Mouse (Mus musculus) urinary bladder, postnatal 4 days (tissue): ENCODE results near the gene Ubash3a.

ENCODE experiments used
- DNase-seq, 2 experiments: peaks; one replicate each; pipeline ENCODE4 v3.0.0; 2021 to 2022; ENCODE audit warnings: low spot score in 2 of 2

Gene Ubash3a

DNA sequence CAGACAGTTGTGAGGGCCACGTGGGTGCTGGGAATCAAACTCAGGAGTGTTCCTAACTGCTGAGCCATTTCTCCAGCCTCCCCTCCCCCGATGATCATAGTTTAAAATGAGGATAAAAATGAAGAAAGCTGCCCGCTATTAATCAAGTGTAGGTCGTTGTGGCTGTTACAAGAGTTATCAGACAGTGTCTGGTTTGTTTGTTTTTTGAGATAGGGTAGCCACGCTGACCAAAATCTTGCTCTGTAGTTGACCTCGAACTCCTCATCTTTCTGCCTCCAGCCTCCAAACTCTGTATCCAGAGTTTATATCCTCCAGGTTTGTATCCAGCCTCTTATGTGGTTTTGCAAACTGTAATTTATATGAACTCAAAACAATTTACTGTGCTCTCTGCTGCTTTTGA, 72.6 kb downstream of the Ubash3a start:
- no peak for DNase-seq

- no peak for DNase-seq
Observed at GRCm38 (mm10) chr17:31281830-31282686, 74.4 kb downstream of the Ubash3a start.

GRCm38 (mm10) chr17:31282687-31283053, 75.0 kb downstream of the Ubash3a start:
- DNase-seq = no peak

DNA sequence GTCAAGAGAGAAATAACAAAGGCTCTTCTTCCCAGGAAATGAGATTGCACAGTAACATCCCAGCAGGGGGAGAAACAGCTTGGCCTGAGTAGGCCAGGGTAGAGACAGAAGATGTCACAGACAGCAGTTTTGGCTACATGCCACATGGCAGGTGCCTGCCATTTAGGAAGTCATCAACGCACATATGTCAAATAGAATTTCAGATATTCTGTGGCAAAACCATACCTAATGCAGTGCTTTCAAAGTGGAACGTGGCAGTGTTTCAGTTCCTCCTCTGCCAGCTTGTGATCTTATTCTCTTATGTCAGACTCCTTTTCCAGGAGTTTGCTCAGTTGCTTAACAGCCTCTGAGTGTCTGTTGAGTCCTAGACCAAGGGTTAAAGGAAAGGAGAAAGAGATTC, 78.2 kb downstream of the Ubash3a start:
- no peak for DNase-seq

GRCm38 (mm10) chr17:31286492-31286891, 78.8 kb downstream of the Ubash3a start, which contains the start of gene Slc37a1:
Slc37a1 (plus strand) TSS chr17:31286792.
- DNase-seq = no peak

GRCm38 (mm10) chr17:31287216-31287615, 79.5 kb downstream of the Ubash3a start:
- no peak for DNase-seq

- DNase-seq = no peak
Observed at GRCm38 (mm10) chr17:31288999-31289726, 81.5 kb downstream of the Ubash3a start.

DNA sequence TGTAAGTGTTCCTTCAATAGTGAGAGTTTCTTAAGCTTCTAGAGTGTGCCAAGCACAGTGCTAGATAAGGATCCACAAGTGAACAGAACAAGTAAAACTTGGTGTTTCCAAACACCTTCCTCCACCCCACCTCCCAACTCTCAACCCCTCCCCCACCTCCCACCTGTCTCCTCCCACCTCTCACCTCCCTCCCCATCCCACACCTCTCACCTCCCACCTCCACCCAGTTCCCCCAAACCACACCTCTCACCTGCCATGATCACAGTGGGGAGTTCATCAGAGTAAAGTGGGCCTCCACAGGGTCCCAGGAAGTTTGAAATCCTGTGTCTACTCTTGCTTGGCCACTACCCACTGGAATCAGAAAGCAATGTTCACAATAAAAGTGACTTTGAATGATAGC, 82.6 kb downstream of the Ubash3a start:
- no peak for DNase-seq

GRCm38 (mm10) chr17:31290859-31291258, 83.2 kb downstream of the Ubash3a start:
- DNase-seq = no peak

GRCm38 (mm10) chr17:31294363-31295214, 86.9 kb downstream of the Ubash3a start:
- DNase-seq = no peak

DNA sequence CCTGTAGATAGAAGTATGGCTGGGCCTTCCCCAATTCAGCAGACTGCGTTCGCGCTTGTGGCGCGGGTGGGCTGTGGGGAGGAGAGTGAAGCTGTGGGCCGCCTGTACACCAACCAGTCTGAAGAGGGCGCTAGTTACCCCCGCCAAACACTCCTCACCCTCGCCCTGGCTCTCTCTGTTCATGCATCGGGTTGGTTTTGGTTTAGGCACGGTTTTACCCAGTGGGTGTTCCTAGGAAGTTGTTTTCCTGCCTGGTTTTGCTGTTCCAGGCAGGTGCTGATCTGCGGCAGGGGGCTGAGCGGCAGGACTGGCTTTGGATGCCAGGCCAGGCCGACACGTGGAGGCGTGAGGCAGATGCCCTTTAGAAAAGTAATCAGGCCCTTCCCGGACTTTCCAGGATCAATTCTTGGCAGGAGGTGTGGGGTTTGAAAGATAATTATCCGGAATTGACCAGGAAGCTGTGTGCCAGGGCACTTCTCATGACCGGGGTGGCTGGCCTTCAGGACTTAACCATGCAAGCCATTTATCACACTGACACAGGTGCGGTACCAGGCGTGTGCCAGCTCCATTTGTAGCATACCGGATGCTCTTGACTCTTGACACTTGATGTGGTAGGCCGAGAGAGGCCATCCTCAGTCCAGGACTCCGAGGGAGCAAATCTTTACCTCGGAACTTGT, 87.7 kb downstream of the Ubash3a start:
- DNase-seq = no peak

- peak; percentile 79 to 81 for DNase-seq
Observed at GRCm38 (mm10) chr17:31295892-31296781, 88.5 kb downstream of the Ubash3a start.
